Mouse (Mus musculus): ENCODE measurements around the gene Parp4. TPM values are rescaled to one million over a fixed set of nuclear protein-coding genes. Genes with fewer than 3 reads are reported as not detected.

Gene Parp4
- polyA plus RNA-seq, 2 experiments: 1.7 to 1.8 TPM

GRCm38 (mm10) chr14:56579011-56579410 is 3.6 kb downstream of the Parp4 start:
- H3K9ac ChIP-seq (replicated peaks): no peak overlapping the region
- ATAC-seq (ENCODE audit: insufficient read depth) (no peak), DNase-seq (ENCODE audit: low read depth in 3 of 3, low spot score in 3 of 3) (no peak)
- H3K4me3 ChIP-seq (ENCODE audit: insufficient read depth in 1 of 2, low read depth in 2 of 2, low read length in 2 of 2): no peak overlapping the region
- no peaks in the 10 kb centered on the region for H3K9me3 ChIP-seq (ENCODE audit: control insufficient read depth, low read length)
- no peak overlapping the region for H3K4me2 ChIP-seq (ENCODE audit: low read depth)
- H3K27me3 ChIP-seq (ENCODE audit: control insufficient read depth, insufficient read depth, low read length): no peaks in the 10 kb centered on the region
- no peaks in the 10 kb centered on the region for H3K36me3 ChIP-seq (replicated peaks; ENCODE audit: control insufficient read depth, insufficient read depth, low read depth)
- 67% methylated on average over 8 of the region's 8 CpGs for WGBS (ENCODE audit: insufficient replicate concordance)
- peaks cover 0 to 7% of the 10 kb centered on the region in 2 experiments; a peak in 2 of 4 replicates for H3K4me1 ChIP-seq (replicated peaks; ENCODE audit: control insufficient read depth in 2 of 2, insufficient read depth in 2 of 2, low read length in 1 of 2)
- TF ChIP-seq EP300 (IDR thresholded peaks at IDR 0.05; ENCODE audit: low read depth) (no peak), CTCF (IDR thresholded peaks at IDR 0.05; ENCODE audit: low read depth) (no peak)
- no peak overlapping the region for H3K27ac ChIP-seq

- 0 out of 4 replicates have a peak, but pooled peaks cover 0 to 2% of the 10 kb centered on the region in 2 experiments for H3K4me1 ChIP-seq (replicated peaks; ENCODE audit: control insufficient read depth in 2 of 2, insufficient read depth in 2 of 2, low read length in 1 of 2)
- H3K4me2 ChIP-seq (ENCODE audit: low read depth): no peak overlapping the region
- no peaks in the 10 kb centered on the region for H3K9me3 ChIP-seq (ENCODE audit: control insufficient read depth, low read length)
- TF ChIP-seq CTCF (IDR thresholded peaks at IDR 0.05; ENCODE audit: low read depth): no peak
- no peak for TF ChIP-seq EP300 (IDR thresholded peaks at IDR 0.05; ENCODE audit: low read depth)
- H3K27me3 ChIP-seq (ENCODE audit: control insufficient read depth, insufficient read depth, low read length): no peaks in the 10 kb centered on the region
- DNase-seq (ENCODE audit: low read depth in 3 of 3, low spot score in 3 of 3) (no peak), ATAC-seq (ENCODE audit: insufficient read depth) (no peak)
- no peak overlapping the region for H3K27ac ChIP-seq
- H3K4me3 ChIP-seq (ENCODE audit: insufficient read depth in 1 of 2, low read depth in 2 of 2, low read length in 2 of 2): no peak overlapping the region
- H3K9ac ChIP-seq (replicated peaks): no peak overlapping the region
- 37% methylated on average over 5 of the region's 5 CpGs for WGBS (ENCODE audit: insufficient replicate concordance)
- no peaks in the 10 kb centered on the region for H3K36me3 ChIP-seq (replicated peaks; ENCODE audit: control insufficient read depth, insufficient read depth, low read depth)
These were observed 5.7 kb downstream of the Parp4 start for GRCm38 (mm10) chr14:56581117-56581516.

GRCm38 (mm10) chr14:56582294-56582693 is 6.9 kb downstream of the Parp4 start:
- no peaks in the 10 kb centered on the region for H3K9me3 ChIP-seq (ENCODE audit: control insufficient read depth, low read length)
- H3K9ac ChIP-seq (replicated peaks): no peak overlapping the region
- no peak overlapping the region for H3K4me3 ChIP-seq (ENCODE audit: insufficient read depth in 1 of 2, low read depth in 2 of 2, low read length in 2 of 2)
- no peak for DNase-seq (ENCODE audit: low read depth in 3 of 3, low spot score in 3 of 3)
- no peak for ATAC-seq (ENCODE audit: insufficient read depth)
- WGBS (ENCODE audit: insufficient replicate concordance): 72% methylated on average over 6 of the region's 6 CpGs
- H3K4me1 ChIP-seq (replicated peaks; ENCODE audit: control insufficient read depth in 2 of 2, insufficient read depth in 2 of 2, low read length in 1 of 2): no peaks in the 10 kb centered on the region
- no peaks in the 10 kb centered on the region for H3K27me3 ChIP-seq (ENCODE audit: control insufficient read depth, insufficient read depth, low read length)
- no peak overlapping the region for H3K27ac ChIP-seq
- TF ChIP-seq CTCF (IDR thresholded peaks at IDR 0.05; ENCODE audit: low read depth): no peak
- no peak for TF ChIP-seq EP300 (IDR thresholded peaks at IDR 0.05; ENCODE audit: low read depth)
- H3K36me3 ChIP-seq (replicated peaks; ENCODE audit: control insufficient read depth, insufficient read depth, low read depth): no peaks in the 10 kb centered on the region
- H3K4me2 ChIP-seq (ENCODE audit: low read depth): no peak overlapping the region

DNA sequence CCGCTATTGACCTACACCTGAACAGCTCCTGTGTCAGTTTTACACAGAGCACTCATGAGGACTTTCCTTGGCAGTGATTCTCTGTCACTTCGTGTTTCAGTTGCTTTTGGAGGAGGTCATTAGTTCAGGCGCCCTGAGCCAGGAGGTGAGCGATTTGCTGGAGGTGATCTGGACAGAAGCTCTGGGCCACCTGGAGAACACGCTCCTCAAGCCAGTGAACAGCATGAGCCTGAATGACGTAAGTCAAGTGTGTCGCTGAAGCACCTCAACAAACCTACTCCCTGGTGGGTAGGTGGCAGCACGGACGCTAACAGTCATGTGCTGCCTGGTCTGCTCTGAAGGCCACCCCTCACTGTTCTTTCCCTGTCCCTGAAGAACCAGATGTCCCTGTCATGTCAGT is 16.8 kb downstream of the Parp4 start:
- Histone ChIP-seq H3K27me3 (ENCODE audit: control insufficient read depth, insufficient read depth, low read length) (no peaks in the 10 kb centered on the region), H3K4me3 (ENCODE audit: insufficient read depth in 1 of 2, low read depth in 2 of 2, low read length in 2 of 2) (no peak overlapping the region), H3K9me3 (ENCODE audit: control insufficient read depth, low read length) (no peaks in the 10 kb centered on the region), H3K9ac (replicated peaks) (no peak overlapping the region), H3K36me3 (replicated peaks; ENCODE audit: control insufficient read depth, insufficient read depth, low read depth) (peaks cover 2% of the 10 kb centered on the region; the same call in 1 of the 2 replicates), H3K4me1 (replicated peaks; ENCODE audit: control insufficient read depth in 2 of 2, insufficient read depth in 2 of 2, low read length in 1 of 2) (no peaks in the 10 kb centered on the region), H3K4me2 (ENCODE audit: low read depth) (no peak overlapping the region), H3K27ac (no peak overlapping the region)
- 77% methylated on average over 9 of the region's 9 CpGs for WGBS (ENCODE audit: insufficient replicate concordance)
- TF ChIP-seq EP300 (IDR thresholded peaks at IDR 0.05; ENCODE audit: low read depth) (no peak), CTCF (IDR thresholded peaks at IDR 0.05; ENCODE audit: low read depth) (no peak)
- no peak for ATAC-seq (ENCODE audit: insufficient read depth)
- DNase-seq (ENCODE audit: low read depth in 3 of 3, low spot score in 3 of 3): no peak

- Histone ChIP-seq H3K4me1 (replicated peaks; ENCODE audit: control insufficient read depth in 2 of 2, insufficient read depth in 2 of 2, low read length in 1 of 2) (no peaks in the 10 kb centered on the region), H3K9ac (replicated peaks) (no peak overlapping the region), H3K27me3 (ENCODE audit: control insufficient read depth, insufficient read depth, low read length) (no peaks in the 10 kb centered on the region), H3K27ac (no peak overlapping the region), H3K4me2 (ENCODE audit: low read depth) (no peak overlapping the region), H3K4me3 (ENCODE audit: insufficient read depth in 1 of 2, low read depth in 2 of 2, low read length in 2 of 2) (no peak overlapping the region), H3K9me3 (ENCODE audit: control insufficient read depth, low read length) (no peaks in the 10 kb centered on the region), H3K36me3 (replicated peaks; ENCODE audit: control insufficient read depth, insufficient read depth, low read depth) (peaks cover 2% of the 10 kb centered on the region; the same call in 1 of the 2 replicates)
- no peak for DNase-seq (ENCODE audit: low read depth in 3 of 3, low spot score in 3 of 3)
- WGBS (ENCODE audit: insufficient replicate concordance): 74% methylated on average over 1 of the region's 1 CpGs
- TF ChIP-seq EP300 (IDR thresholded peaks at IDR 0.05; ENCODE audit: low read depth): no peak
- TF ChIP-seq CTCF (IDR thresholded peaks at IDR 0.05; ENCODE audit: low read depth): no peak
- ATAC-seq (ENCODE audit: insufficient read depth): no peak
These were observed 19.4 kb downstream of the Parp4 start for GRCm38 (mm10) chr14:56594811-56595210.
